Mouse (Mus musculus) gastrocnemius, postnatal 36 days (tissue): ENCODE measurements around the gene Snhg11. TPM values are rescaled to one million over a fixed set of nuclear protein-coding genes. Genes with fewer than 3 reads are reported as not detected.
"Not testable (repeated sequence)": the region's sequence is repeated elsewhere in the genome, so short reads cannot be mapped to it uniquely, and the experiment has no call there.

Experiments
- DNase-seq, 2 experiments: peaks; one replicate each; pipeline ENCODE4 v3.0.0; 2022
- intact Hi-C: fragments of 180-260 bp; cut with DNase I; formaldehyde crosslinking; loops from one replicate; pipeline ENCODE4 v1.15.1; 2025
- total RNA-seq, 2 experiments: library from RNA; stranded (reverse); gene quantifications; 2 replicates each; pipeline ENCODE4 v1.2.3; 2021

The Snhg11 gene
- total RNA-seq, 2 experiments from 2014 or later: 0.05 TPM; not detected in 1

GRCm38 (mm10) chr2:158368313-158368712, 7.1 kb upstream of the Snhg11 start:
- intact Hi-C loops: no loop called here
- no peak for DNase-seq

- DNase-seq: no peak
- intact Hi-C loops: no loop called here
These were observed 5.8 kb upstream of the Snhg11 start for GRCm38 (mm10) chr2:158369474-158370172.

- no peak for DNase-seq
- intact Hi-C loops: no loop called here
These were observed 5.3 kb upstream of the Snhg11 start for GRCm38 (mm10) chr2:158370173-158370550.

GRCm38 (mm10) chr2:158373061-158373460, 2.4 kb upstream of the Snhg11 start:
- intact Hi-C loops: no loop called here
- no peak for DNase-seq

- no peak for DNase-seq
- intact Hi-C loops: no loop called here
These were observed 1.9 kb upstream of the Snhg11 start for GRCm38 (mm10) chr2:158373516-158373915.

GRCm38 (mm10) chr2:158376123-158376687, 767 bp downstream of the Snhg11 start:
- DNase-seq: no peak
- intact Hi-C loops: no loop called here

GRCm38 (mm10) chr2:158376798-158377197, 1.4 kb downstream of the Snhg11 start:
- intact Hi-C loops: no loop called here
- DNase-seq: no peak

- no peak for DNase-seq
- intact Hi-C loops: no loop called here
These were observed 2.4 kb downstream of the Snhg11 start for GRCm38 (mm10) chr2:158377811-158378210.

- intact Hi-C loops: no loop called here
- no peak for DNase-seq
These were observed 4.1 kb downstream of the Snhg11 start for GRCm38 (mm10) chr2:158379354-158380078.

GRCm38 (mm10) chr2:158386072-158386471, 10.6 kb downstream of the Snhg11 start:
- no peak for DNase-seq
- intact Hi-C loops: no loop called here

- intact Hi-C loops: no loop called here
- no peak for DNase-seq
These were observed 14.0 kb downstream of the Snhg11 start for GRCm38 (mm10) chr2:158389421-158389820.

- intact Hi-C loops: no loop called here
These were observed 20.9 kb downstream of the Snhg11 start for GRCm38 (mm10) chr2:158396369-158396768.

GRCm38 (mm10) chr2:158397140-158397539, 21.7 kb downstream of the Snhg11 start:
- DNase-seq, intact Hi-C loops: not testable (repeated sequence)

More at GRCm38 (mm10) chr2:158396369-158396768, 20.9 kb downstream of the Snhg11 start:
- DNase-seq: no peak

GRCm38 (mm10) chr2:158402915-158403314, 27.5 kb downstream of the Snhg11 start:
- no peak for DNase-seq
- intact Hi-C loops: no loop called here

- DNase-seq: no peak
- intact Hi-C loops: no loop called here
These were observed 33.7 kb downstream of the Snhg11 start for GRCm38 (mm10) chr2:158408997-158409594.

GRCm38 (mm10) chr2:158409595-158410021, 34.2 kb downstream of the Snhg11 start, which contains the start of gene Ralgapb:
Gene Ralgapb, plus strand, starts transcription at chr2:158409848.
- DNase-seq: peak; percentile 97 to 99
- intact Hi-C loops: no loop called here

- intact Hi-C loops: no loop called here
- DNase-seq: peak; percentile 15 to 37
These were observed 34.9 kb downstream of the Snhg11 start for GRCm38 (mm10) chr2:158410022-158411014.

- DNase-seq: no peak
- intact Hi-C loops: no loop called here
These were observed 37.8 kb downstream of the Snhg11 start for GRCm38 (mm10) chr2:158413240-158413639.

GRCm38 (mm10) chr2:158415826-158416225, 40.4 kb downstream of the Snhg11 start:
- no peak for DNase-seq
- intact Hi-C loops: no loop called here

- no peak for DNase-seq
- intact Hi-C loops: no loop called here
These were observed 43.2 kb downstream of the Snhg11 start for GRCm38 (mm10) chr2:158418663-158419062.
